Mouse (Mus musculus) megakaryocyte, embryonic 14.5 days (primary cell): Measurements from ENCODE around the gene Bub1b. TPM values are rescaled to one million over a fixed set of nuclear protein-coding genes. Genes with fewer than 3 reads are reported as not detected.

Experiments
- H3K27me3 ChIP-seq: replicated peaks from 2 replicates; pipeline ENCODE3; 2012; ENCODE audit warnings: inconsistent platforms
- H3K36me3 ChIP-seq: replicated peaks from 2 replicates; pipeline ENCODE3; 2012; ENCODE audit warnings: low read length, inconsistent platforms, mixed read lengths
- H3K4me1 ChIP-seq: 2 replicates; pipeline ENCODE4 v1.6.1; 2012; ENCODE audit warnings: inconsistent platforms
- H3K4me3 ChIP-seq: replicated peaks from 2 replicates; pipeline ENCODE3; 2012; ENCODE audit warnings: moderate library complexity, mild to moderate bottlenecking, inconsistent platforms
- H3K9me3 ChIP-seq: 2 replicates; pipeline ENCODE4 v1.6.1; 2012; ENCODE audit warnings: inconsistent platforms
- FLI1 ChIP-seq: IDR thresholded peaks from 2 replicates; pipeline ENCODE4 v1.6.1; 2012; ENCODE audit warnings: low read length, inconsistent platforms, mixed read lengths
- GATA1 ChIP-seq: IDR thresholded peaks from 3 replicates; pipeline ENCODE4 v1.6.1; 2012; ENCODE audit warnings: mixed read lengths, low read length, inconsistent platforms, borderline replicate concordance
- polyA plus RNA-seq: library from polyadenylated mRNA; stranded (reverse); fragments of >175 nt; gene quantifications from 2 replicates; pipeline ENCODE4 v1.2.3, GENCODE M21; 2012; ENCODE audit warnings: low replicate concordance; ENCODE audit not compliant: insufficient read depth

Gene Bub1b
- polyA plus RNA-seq, 1 experiment, result 5.4 TPM

DNA sequence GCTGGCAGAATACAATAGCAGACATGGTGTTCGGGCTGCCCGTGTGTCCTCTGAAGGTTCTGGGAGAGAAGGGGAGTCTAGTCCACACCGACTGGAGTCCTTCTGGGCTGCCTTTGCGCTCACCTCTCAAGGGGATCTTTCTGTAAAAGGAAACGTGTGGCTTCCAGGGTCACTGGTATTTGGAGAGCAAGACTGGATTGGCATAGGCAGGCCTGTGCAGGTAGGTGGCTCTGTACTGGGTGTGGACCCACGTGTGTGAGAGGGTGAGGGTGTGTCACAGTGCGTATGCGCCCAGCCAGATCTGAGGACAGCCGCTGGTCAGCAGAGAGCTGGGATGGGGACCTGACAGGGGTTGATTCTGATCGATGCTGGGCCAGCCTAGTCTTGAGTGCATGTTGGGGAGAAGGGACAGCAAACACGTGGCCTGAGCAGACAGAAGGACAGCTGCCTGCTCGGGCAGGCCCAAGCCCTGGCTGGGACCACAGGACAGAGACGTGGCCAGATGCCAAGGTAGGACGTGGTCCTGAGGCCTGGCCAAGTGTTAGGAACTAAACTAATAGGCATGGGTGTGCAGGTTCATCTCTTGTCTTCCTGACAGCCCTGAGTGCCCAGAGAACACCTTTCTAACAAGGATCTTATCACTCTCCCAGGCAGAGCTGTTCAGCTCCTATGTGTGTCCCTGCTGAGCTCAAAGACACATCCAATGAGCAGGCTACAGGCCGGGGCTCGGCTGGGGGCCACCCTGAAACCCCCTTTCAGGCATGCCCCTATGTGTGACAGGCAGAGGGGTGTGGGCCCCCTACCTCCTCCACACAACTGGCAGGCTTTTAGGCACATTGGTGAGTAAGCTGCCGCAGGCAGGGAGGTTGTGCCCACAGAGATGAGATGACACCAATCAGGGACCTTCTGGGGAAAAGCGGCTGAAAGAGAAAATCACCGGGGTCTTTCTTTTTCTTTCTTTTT lies 66.1 kb downstream of the Bub1b start:
- Histone ChIP-seq H3K4me3 (peak overlapping the region; percentile 92), H3K36me3 (peaks cover 29% of the 10 kb centered on the region), H3K4me1 (peaks cover 74% of the 10 kb centered on the region), H3K9me3 (no peaks in the 10 kb centered on the region), H3K27me3 (peaks cover 9% of the 10 kb centered on the region)
- TF ChIP-seq GATA1 (no peak), FLI1 (no peak)

DNA sequence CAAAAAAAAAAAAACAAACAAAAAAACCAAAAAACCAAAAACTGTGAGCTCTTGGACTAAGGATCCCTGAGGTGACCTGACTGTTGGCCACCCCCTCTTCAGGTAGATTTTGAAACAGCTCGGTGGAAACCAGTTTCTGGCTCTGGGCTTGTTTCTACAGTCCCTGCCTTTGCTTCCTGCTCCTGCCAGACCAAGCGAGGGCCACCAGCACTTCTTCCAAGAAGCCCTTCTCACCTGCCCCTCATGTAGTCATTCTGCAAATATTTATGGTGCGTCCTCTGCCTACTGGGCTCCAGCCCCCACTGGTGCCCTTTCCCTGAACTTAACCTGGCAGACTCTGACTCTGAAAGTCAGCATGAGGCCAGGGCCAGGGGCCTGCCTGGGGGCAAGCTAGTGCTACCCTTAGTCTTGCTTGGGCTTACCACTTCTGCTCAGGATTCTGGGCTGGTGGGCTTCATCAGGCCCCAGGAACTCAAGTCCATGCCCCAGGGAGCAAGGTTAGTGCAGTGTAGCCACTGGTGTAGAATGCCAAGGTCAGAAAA lies 67.0 kb downstream of the Bub1b start:
- peaks cover 13% of the 10 kb centered on the region for H3K27me3 ChIP-seq
- H3K4me1 ChIP-seq, result peaks cover 72% of the 10 kb centered on the region

DNA sequence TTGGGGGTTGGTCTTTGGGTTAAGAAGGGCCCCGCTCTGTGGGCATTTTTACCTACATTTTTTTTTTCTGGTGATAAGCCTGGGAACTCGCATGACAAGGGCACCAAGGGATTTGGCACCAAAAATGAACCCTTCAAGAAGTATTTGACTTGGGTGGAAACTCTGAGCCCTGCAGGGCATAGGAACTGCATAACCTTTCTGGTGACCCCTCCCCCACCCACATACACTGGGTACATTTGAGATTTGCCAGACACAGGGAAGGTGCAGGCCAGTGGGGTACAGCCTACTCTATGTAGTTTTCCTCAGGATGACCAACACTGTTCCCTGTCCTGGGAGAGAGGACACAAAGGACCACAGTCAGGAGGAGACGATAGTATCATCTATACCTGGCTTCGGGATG lies 67.6 kb downstream of the Bub1b start:
- peaks cover 70% of the 10 kb centered on the region for H3K4me1 ChIP-seq
- H3K36me3 ChIP-seq, result peaks cover 38% of the 10 kb centered on the region
- H3K27me3 ChIP-seq, result peaks cover 15% of the 10 kb centered on the region
- H3K4me3 ChIP-seq, result no peak overlapping the region
- no peak for TF ChIP-seq GATA1
- TF ChIP-seq FLI1, result no peak
- H3K9me3 ChIP-seq, result no peaks in the 10 kb centered on the region

More for the DNA sequence above, 67.0 kb downstream of the Bub1b start:
- Histone ChIP-seq H3K4me3 (no peak overlapping the region), H3K9me3 (no peaks in the 10 kb centered on the region), H3K36me3 (peaks cover 38% of the 10 kb centered on the region)
- no peak for TF ChIP-seq FLI1
- TF ChIP-seq GATA1, result no peak

DNA sequence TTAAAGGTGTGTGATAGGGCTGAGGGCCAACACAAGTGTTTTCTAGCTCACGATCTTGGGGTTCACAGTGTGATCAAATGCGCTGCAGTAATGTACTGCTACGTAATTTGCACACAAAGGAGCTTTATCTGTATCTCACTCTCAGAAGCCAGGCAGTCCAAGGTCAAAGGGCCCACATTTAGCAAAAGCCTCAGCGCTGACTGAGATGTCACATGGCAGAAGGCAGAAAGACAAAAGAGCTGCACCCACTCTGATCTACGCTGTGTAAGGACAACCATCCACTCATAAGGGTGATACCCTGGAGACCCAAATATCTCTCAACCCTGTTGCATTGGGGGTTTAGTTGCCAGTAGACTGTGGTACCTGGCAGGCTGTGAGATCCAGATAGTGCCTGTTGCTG lies 69.2 kb downstream of the Bub1b start:
- peaks cover 67% of the 10 kb centered on the region for H3K4me1 ChIP-seq
- peaks cover 25% of the 10 kb centered on the region for H3K27me3 ChIP-seq

DNA sequence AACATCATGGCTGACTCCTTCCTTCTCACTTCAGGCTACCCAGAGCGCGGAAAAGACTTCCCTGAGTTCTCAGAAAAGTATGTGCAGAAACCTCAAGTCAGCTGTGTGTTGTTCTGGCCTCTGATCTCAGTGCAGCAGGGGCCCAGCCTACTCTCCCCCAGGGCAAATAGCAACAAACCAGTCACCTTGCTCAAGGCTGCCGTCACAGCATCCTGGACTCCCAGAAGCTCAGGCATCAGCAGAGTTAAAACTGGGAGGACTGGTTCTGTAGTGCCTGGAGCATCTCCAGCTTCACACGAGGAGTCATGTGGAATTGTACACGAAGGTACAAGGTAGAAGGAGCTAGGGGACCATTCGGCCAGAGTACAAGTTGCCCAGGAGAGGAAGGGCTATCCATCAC lies 71.2 kb downstream of the Bub1b start:
- H3K36me3 ChIP-seq, result peaks cover 56% of the 10 kb centered on the region
- H3K4me1 ChIP-seq, result peaks cover 53% of the 10 kb centered on the region
- H3K27me3 ChIP-seq, result peaks cover 32% of the 10 kb centered on the region
- TF ChIP-seq GATA1 (no peak), FLI1 (no peak)
- no peaks in the 10 kb centered on the region for H3K9me3 ChIP-seq
- no peak overlapping the region for H3K4me3 ChIP-seq

More for the DNA sequence above, 69.2 kb downstream of the Bub1b start:
- TF ChIP-seq GATA1 (no peak), FLI1 (no peak)
- peaks cover 49% of the 10 kb centered on the region for H3K36me3 ChIP-seq
- H3K4me3 ChIP-seq, result no peak overlapping the region
- H3K9me3 ChIP-seq, result no peaks in the 10 kb centered on the region

DNA sequence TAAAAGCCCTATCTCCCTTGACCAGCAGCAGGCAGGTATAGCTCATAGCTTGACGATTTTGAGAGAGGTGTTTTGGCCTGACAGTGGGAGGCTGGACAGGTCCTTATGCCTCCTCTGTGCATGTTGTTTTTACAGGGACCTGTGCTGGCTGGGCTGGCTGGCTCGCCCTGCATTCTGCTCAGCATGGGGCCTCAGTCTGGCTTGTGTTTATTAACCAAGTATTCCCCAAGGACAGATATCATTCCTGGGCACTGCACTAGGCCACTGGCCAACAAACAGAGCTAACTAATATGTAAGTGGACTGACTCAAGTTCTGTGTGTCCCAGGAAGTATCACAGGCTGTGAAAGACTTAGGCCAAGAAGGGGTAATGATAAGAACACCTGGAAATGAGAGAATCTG lies 71.8 kb downstream of the Bub1b start:
- Histone ChIP-seq H3K9me3 (no peaks in the 10 kb centered on the region), H3K4me3 (no peak overlapping the region), H3K36me3 (peaks cover 58% of the 10 kb centered on the region), H3K4me1 (peaks cover 52% of the 10 kb centered on the region), H3K27me3 (peaks cover 35% of the 10 kb centered on the region)
- TF ChIP-seq FLI1 (no peak), GATA1 (no peak)

GRCm38 (mm10) chr2:118671728-118672127 lies 73.7 kb downstream of the Bub1b start:
- no peak overlapping the region for H3K4me3 ChIP-seq
- H3K36me3 ChIP-seq, result peaks cover 53% of the 10 kb centered on the region
- no peaks in the 10 kb centered on the region for H3K9me3 ChIP-seq
- H3K4me1 ChIP-seq, result peaks cover 50% of the 10 kb centered on the region
- TF ChIP-seq GATA1 (no peak), FLI1 (no peak)
- peaks cover 50% of the 10 kb centered on the region for H3K27me3 ChIP-seq

DNA sequence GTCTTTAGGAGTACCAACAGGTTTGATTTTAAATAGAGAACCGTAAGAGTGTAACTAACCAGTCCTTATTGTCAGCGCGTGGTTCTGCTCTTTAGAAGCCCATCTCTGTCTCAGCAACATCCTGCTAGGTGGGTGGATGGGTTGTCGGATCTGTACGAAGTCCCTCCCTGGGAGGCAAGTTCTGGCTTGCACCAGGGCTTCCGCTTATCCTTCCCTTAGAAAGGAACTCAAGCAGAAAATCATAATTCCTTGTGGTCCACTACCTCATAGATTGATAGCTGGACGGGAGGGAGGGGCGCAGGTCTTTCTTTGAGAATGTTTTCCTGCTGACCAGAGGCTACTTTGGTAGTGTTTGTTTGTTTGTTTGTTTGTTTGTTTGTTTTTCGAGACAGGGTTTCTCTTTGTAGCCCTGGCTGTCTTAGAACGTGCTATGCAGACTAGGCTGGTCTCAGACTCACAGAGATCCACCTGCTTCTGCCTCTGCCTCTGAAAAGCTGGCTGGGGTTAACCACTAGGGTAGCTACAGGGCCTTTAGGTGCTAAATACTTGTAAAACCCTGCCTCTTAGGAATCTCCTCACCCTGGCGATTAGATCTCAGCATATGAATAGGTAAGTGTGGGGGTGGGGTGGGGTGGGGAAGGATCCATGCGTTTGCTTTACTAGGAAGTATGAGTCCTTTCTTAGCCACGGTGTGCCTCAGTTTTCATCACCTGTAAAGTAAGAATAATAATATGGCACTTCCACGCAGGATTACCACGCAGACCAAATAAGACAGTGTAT lies 75.9 kb downstream of the Bub1b start:
- Histone ChIP-seq H3K4me1 (peaks cover 57% of the 10 kb centered on the region), H3K9me3 (no peaks in the 10 kb centered on the region), H3K36me3 (peaks cover 52% of the 10 kb centered on the region), H3K27me3 (peaks cover 70% of the 10 kb centered on the region), H3K4me3 (no peak overlapping the region)
- TF ChIP-seq GATA1 (no peak), FLI1 (no peak)

GRCm38 (mm10) chr2:118674500-118674899 lies 76.5 kb downstream of the Bub1b start:
- Histone ChIP-seq H3K4me1 (peaks cover 53% of the 10 kb centered on the region), H3K4me3 (no peak overlapping the region), H3K36me3 (peaks cover 52% of the 10 kb centered on the region), H3K27me3 (peaks cover 72% of the 10 kb centered on the region), H3K9me3 (no peaks in the 10 kb centered on the region)
- no peak for TF ChIP-seq FLI1
- no peak for TF ChIP-seq GATA1
